Mouse (Mus musculus) frontal cortex, adult (tissue): ENCODE measurements around the gene Amz1.
A peak's percentile ranks its signal among the peaks of the same experiment; 100 is the strongest.

Experiments
- ATAC-seq: cut with Nextera tagmentation; 2 replicates; pipeline ENCODE4 v1.9.2; 2017; ENCODE audit warnings: mild to moderate bottlenecking, moderate library complexity, mixed read lengths; ENCODE audit not compliant: low TSS enrichment

The Amz1 gene

DNA sequence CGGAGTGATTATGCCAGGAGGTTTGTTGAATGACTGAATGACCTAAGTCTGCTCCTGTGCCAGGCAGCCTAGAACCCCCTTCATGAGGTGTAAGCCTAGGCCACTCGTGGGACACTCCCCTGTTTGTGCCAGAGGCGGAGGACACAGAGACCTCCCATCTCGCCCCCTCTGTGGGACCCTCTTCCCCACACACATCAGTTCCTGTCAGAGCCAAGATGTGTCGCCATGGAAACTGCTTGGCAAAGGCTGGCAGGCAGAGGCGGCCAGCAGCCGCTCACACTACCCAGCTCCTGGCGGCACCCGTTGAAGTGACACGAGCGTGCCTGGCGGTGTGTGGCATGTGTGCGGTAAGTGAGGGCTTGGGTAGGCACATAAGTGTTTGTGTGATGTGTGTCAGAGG is at the start of gene Amz1:
Gene Amz1, plus strand, starts transcription at position 306 of the 400 bp plus-strand sequence.
- peak; percentile 75 for ATAC-seq

DNA sequence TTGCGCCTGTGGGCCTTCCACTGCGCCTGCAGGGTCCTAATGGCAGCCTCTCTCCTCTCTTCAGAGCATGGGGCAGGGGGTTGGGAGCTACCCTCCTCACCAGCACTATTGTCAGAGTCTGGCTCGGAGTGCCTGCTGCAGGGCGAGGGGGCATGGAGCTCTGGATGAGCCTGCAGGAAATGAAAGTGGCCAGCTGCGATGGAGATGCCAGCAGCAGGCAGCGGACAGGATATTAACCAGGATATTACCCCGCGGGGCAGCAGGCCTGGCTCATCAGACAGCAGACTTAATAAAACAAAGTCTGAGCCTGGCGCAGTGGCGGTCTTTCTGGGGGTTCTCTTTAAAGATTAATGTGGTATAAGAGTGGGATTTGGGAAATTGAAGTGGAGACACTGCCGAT is 48.8 kb upstream of the Amz1 start:
- ATAC-seq, result no peak

DNA sequence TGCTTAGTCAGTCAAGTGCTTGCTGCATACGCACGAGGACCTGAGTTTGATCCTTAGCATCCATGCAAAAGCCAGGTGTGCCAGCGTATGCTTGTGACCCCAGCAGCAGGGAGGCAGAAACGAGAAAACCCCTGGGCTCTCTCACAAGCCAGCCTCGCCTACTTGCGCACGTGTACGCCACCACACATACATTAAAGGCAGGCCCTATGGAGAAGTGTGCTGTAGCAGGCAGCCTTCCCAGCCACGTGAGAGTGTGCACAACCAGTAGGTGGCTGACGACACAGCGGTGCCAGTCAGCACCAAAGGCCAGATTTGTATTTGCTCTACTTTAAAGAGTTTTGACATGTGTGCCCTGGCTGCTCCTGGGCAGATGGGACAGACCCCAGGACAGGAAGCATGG is 48.3 kb upstream of the Amz1 start:
- ATAC-seq, result peak; percentile 65; the same call in 1 of the 2 replicates

DNA sequence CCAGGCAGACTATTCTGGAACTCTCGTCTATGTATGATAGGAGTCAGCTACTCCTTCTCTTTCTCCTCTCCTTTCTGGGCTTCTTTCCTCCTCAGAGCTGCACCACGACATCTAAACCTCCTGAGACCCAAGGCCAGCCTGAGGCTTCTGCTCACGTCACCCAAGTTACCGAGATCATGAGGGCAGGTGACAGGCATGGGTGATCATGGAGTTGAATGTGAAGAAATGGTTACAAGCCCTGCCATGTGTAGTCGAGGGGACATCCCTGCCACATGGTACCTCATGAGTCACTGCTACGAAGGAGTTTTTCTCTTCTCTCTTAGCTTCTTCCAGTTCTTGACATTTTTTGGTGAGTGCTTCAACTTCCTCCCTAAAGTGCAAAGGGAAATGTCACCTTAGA is 46.8 kb upstream of the Amz1 start:
- ATAC-seq, result no peak

DNA sequence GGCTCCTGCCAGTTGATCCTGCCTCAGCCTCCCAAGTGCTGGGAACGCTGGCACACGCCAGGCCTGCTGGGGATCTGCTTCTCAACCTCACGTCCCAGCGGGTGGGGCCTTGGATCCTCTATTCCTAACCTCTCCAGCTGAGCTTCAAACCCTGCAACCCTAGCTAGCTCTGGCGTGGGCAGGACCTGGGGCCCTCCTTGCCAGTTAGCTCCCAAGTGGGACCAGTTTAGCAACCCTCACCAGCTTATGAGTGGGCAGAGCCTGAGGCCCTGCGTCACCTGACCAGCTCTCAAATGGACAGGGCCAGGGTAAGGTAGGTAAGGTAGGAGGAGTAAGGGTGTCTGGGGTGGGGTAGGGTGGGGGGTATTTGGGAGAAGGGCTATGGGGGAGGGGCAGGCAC is 43.9 kb upstream of the Amz1 start:
- ATAC-seq, result no peak

DNA sequence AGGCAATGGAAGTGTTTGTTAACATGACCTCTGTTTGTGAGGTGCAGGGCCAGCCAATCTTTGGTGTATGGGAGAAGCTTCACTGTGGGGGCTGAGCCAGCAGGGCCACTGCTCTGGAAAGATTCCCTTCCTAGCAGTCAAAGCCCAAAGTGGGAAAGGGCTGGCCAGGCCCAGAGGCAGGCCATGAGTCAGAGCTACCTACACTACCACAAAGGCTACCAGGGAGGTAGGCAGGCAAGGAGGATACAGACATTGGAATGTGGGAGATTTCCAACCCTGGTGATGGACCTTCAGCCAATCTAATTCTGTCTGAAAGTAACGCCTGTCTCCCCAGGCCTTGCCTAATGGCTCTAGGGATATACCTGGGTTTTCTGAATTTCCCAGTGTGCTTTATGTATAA is 43.0 kb upstream of the Amz1 start:
- no peak for ATAC-seq

DNA sequence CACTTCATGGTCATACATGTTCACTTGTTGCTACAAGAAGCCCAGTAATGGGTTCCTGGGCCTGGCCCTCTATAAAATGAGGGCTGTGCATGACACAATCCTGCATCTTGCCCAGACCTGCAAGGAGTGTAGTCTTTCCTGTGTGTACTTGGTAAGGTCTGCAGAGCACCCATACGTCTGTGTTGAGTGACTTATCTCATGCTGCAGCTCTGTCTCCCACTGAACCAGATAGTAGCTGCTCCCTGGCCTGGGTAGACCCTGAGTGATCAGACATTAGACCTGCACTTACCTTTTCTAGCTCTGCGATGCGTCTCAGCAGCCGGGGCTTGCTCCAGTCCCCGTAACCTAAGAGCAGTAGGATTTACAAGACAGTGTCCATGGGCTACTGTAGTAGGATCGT is 41.8 kb upstream of the Amz1 start:
- no peak for ATAC-seq

DNA sequence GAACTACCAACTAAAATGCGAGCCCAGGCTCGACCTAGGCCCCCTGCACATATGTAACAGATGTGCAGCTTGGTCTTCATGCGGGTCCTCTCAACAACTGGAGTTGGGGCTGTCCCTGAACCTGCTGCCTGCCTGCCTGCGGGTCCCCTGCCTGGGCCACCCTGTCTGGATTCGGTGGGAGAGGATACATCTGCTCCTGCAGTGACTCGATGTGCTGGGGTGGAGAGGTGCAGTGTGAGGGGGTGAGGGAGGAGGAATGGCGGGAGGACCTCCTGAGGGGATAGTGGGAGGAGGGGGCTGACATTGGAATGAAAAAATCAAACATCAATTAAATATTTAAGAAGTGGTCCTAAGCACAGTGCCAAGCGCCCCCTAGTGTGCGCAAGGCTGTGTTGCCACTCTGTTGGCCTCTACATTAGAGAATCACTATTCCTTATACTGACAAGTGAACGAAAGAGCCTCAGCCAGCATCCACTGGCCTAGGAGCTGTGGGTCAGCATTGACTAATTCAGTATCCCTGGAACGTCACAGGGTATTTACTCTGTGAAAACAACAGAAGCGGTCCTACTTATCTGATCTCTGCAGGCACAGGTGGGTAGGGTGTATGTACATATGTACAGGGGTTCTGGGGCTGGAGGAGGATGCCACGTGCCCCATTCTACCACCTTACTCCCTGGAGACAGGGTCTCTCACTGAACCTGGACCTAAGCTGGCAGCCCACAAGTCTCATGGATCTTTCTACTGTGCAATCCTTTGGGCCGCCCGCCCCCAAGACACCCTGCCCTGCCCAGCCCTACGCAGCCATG is 39.4 kb upstream of the Amz1 start:
- ATAC-seq, result peak; percentile 38; the same call in 1 of the 2 replicates

DNA sequence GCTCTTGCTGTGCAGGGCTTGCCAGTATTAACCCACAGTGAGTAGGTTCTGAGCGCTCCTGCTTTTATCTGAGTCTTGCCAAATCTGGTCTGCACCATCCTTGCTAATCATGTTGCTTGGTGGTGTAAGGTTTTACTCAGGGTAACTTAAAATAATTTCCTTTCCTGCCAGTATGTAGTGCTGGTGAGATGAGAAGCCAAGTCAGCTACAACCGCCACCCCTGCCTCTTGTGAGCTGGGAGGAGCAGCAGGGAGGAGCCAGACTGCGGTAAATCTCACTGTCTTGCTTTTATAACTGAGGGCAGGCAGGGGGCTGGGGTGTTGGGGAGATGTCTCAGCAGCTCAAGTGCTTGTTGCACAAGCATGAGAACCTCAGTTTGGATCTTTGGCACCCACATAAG is 35.5 kb upstream of the Amz1 start:
- ATAC-seq, result peak; percentile 69

DNA sequence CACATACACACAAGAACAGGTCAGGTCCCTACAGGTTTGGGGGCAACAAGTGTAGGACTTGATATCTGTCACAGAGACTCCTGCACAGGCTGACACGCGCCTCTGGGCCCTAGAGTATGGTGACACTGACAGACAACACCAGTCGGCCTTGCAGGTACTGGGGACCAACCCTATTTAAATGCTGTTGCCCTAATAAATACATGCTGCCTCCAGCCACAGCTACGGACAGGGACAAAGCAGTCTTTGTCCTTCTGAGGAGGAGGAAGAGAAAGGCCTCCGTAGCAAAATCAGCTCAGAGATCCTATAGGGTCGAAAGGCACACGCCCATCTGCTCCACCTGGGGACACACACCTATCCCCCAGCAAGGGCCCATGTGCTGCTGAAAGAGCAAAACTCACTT is 27.9 kb upstream of the Amz1 start:
- no peak for ATAC-seq

DNA sequence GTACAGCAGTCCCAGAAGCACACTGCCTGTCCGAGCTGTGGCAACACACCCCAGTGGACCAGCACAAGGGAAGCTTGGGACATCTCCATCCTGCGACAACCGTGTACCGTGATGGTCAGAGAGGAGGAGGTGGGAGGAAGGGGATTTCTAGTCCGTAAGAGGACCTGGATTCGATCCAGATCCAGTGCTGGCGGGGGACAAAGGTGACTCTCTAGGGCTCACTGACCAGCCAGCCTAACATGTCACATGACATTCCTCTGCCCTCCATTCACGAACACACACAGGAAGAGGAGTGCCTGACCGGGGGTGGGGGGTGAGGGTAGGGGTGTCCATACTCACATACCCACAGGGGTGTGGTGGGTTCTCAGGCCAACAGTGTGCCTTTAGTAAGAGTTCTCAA is 24.2 kb upstream of the Amz1 start:
- no peak for ATAC-seq

DNA sequence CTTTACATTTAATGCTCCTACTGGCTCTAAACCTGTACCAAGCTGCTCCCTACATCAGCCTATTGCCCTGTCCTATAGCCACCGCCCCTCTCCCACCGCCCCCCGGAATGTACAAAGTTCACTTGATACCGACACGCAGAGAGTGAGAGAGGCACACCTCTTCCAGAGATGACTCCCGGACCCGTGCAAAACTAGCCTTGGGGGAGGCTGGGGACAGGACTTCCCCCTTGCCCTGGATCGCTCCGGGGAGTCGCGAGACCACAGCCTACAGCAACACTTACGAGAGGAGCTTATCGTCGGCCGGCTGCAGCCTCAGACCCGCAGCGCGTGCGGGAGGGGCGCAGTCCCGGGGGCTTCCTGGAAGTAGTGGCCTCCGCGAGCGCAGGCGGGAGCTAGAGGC is 22.3 kb upstream of the Amz1 start:
- no peak for ATAC-seq

DNA sequence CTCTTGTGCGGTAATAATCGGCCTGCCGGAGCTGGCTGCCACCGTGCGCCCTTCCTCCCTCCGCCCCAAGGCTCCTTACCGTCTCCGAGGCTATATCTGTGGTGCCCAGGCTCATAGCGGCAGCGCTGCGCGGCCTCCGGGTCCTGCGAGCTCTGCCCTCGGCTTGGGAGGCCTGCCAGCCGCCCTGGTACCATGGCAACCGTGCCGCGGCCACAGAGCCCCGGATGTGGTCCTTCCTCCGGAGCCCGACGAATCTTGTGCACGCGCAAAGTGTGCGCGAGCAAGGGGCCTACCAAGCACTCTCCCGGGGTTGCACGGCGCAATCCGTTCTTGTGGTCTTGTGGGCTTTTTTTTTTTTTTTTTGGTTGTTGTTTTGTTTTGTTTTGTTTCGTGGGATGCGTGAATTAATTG is 21.8 kb upstream of the Amz1 start, which contains the start of gene Iqce:
Gene Iqce, minus strand, starts transcription at position 276 of the 411 bp plus-strand sequence.
- ATAC-seq, result peak; percentile 63

DNA sequence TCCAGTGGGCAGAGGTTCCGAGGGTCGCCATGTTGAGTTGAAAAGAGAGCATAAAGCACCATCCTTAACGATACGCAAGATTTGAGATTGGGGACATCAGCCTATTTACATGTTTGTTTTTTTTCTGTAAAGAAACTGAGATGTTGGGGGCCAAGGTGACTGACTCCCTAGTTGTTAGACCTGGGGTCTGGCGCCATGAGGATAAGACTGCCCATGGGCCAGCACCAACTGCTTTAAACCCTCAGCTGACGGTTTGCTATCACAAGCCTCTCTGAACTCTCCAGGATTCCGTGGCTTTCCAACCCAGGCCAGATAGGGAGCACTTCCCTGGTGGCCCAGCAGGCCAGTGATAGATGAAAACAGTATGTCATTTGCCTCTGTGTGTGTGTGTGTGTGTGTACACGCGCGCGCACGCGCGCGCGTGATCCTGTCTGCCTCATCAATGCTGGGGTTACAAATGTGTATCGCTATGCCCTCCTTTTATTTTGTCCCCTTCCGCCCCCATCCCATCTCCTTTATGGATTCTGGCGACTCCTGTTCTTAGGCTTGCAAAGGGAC is 21.2 kb upstream of the Amz1 start:
- ATAC-seq, result no peak

DNA sequence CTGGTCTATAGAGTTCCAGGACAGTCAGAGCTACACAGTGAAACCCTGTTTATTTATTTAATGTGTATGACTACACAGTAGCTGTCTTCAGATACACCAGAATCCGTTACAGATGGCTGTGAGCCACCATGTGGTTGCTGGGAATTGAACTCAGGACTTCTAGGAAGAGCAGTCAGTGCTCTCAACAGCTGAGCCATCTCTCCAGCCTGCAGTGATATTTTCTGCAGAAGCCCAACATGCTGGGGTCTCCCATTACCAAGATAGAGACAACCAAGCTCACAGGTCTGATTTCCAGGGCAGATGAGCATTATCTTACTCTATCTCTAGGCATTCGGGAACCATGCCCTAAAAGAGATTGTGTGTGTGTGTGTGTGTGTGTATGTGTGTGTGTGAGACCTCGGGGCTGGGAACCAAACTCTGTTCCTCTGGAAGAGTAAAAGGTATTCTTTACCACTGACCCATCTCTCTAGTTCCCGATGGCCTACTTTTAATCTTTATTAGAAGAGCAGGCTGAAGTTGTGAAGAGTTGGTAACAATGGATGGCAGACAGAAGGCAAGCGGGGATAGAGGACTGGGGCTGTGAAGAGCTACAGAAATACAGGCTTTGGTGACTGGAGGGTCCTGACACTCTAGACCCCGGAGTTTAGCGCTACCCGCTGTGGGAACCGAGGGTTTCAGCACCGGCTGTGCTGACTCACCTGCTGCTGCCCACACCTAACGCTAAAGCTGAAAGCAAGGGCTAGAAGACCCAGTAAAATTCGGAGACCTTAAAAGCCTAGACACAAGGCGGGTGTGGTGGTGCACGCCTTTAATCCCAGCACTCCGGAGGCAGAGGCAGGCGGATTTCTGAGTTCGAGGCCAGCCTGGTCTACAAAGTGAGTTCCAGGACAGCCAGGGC is 20.2 kb upstream of the Amz1 start:
- ATAC-seq, result no peak

DNA sequence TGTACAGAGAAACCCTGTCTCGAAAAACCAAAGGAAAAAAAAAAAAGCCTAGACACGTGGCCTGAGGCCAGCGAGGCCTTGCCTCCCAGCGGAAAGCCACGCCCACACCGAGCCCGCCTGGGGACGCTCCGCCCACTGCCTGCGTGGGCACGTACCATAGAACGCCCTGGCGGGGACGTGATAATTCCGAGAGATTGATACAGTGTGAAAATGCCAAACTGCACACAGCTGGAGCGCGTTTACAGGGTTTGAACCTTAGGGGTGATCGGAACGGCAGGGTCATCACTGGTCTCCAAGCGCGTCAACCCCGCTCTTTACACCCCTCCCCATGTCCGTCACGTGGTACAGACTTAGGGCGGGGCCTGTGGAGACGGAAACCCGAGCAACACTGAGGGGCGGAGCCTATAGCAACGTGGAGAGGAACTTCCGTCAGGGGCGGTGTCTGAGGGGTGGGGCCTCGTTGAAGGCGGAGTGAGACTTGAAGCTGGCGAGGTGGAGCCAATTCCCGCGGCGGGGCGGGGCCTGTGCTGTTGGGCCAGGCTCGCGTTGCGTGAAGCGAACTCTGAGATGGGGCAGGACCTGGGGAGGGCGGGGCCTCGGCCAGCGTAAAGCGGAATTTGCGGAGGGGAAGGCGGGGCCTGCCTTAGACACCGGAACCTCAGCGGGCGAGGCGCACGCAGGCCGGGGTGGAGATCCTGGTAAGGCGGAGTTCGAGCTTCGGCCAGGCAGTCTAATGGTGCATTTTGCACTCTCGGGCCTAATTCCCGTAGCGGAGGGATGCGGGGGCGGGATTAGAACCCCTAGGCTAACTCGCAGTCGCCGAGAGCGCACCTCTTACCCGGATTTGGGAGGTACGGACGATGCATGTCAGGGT is 19.3 kb upstream of the Amz1 start, which contains the start of gene Brat1:
Gene Brat1, plus strand, starts transcription at position 634 of the 874 bp plus-strand sequence.
- ATAC-seq, result peak; percentile 85

DNA sequence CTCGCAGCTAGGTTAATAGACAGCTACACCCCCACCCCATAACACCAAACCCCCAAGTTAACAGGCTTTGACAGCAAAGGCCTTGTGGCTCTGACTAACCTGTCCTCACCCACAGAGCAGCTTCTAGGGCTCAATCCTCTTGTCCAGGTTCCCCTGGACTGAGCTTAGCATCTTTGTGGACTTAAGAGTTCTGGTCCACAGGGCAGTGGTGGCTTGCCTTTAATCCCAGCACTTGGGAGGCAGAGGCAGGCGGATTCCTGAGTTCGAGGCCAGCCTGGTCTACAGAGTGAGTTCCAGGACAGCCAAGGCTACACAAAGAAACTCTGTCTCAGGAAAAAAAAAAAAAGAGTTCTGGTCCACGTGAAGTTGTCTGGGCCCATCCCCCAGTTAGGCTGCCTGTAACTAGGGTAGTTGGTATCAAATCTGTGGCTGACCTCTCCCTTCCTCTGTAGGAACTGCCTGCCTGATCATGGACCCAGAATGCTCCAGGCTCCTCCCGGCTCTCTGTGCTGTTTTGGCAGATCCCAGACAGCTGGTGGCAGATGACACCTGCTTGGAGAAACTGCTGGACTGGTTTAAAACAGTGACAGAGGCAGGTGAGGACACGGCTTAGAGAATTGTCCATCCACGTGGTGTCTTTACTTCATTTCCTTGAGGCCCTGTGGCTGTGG is 18.3 kb upstream of the Amz1 start:
- 0 out of 2 replicates have a peak, but pooled peaks have one; percentile 0 for ATAC-seq

DNA sequence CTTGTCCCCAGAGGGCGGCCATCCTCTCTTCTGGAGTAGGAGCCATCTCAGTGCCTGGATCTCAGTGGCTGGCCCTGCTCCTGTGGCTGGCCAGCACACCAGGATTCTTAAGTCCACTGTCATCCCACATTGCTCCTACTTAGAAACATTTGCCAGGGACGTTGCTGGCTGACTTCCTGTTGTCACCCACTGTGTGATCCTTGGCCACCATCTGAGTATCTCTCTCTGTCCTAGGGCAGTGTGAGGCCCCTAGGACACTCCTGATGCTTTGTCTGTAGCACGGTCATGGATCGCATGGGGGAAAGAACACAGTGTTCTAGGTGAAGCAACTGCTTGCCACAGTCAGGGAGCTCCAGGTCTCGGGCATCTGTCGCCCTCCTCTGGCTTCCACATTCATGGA is 13.6 kb upstream of the Amz1 start:
- ATAC-seq, result no peak

DNA sequence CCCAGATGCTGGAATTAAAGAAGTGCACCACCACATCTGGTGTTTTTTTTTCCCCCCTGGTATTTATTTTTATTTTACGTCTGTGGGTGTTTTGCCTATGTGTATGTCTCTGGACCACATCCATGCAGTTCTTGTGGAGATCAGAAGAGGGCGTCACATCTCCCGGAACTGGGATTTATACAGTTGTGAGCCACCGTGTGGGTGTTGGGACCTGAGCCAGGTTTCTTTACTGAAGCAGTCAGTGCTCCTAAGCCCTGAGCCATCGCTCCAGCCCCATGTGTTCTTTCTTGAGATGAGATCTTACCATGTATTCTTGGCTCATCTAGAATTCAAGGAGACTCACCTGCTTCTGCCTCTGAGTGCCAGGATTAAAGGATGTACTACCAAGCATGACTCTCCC is 12.9 kb upstream of the Amz1 start:
- ATAC-seq, result peak; percentile 38

DNA sequence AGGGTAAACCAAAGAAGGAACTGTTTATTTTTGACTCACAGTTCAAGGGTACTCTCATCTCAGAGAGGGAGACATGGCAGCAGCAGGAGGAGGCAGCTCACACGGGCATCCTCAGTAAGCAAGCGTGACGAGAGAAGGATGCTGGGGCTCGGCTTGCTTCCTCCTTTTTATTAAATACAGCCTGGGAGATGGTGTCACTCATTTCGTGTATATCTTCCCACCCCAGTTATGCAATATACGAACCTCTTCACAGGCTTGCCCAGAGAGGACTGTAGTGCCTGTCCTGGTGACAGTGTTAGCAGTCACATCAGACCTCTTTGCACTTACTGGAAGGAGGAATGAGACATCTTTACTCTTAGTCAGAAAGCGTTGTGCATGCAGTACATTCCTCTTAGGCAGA is 3.2 kb upstream of the Amz1 start:
- ATAC-seq, result no peak

DNA sequence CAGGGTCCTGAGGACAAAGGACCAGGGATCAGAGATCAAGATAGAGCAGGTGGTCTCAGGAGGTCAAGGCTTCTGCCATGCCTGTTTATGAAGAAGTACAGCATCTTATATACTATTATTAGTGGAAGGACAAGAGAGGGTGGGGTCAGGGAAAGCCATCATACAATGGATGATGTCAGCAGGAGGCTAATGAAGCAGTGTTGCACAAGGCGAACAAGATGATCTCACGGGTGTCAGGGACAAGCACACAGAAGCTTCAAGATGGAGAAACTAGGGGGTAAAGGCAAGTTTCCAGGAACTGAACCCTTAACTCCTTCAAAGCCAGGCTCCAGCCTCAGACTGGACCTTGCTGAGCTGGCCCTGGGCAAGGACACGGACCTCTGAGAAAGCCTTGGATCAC is 1.8 kb upstream of the Amz1 start:
- no peak for ATAC-seq
